Mouse (Mus musculus) ZHBTc4 (cell line): Measurements from ENCODE around the gene Tnfrsf9.
A peak's percentile ranks its signal among the peaks of the same experiment; 100 is the strongest.

ENCODE experiments used
- DNase-seq: peaks from one replicate; pipeline ENCODE4 v3.0.0-alpha.2; 2011; ENCODE audit warnings: low read depth, low spot score

Tnfrsf9 gene

DNA sequence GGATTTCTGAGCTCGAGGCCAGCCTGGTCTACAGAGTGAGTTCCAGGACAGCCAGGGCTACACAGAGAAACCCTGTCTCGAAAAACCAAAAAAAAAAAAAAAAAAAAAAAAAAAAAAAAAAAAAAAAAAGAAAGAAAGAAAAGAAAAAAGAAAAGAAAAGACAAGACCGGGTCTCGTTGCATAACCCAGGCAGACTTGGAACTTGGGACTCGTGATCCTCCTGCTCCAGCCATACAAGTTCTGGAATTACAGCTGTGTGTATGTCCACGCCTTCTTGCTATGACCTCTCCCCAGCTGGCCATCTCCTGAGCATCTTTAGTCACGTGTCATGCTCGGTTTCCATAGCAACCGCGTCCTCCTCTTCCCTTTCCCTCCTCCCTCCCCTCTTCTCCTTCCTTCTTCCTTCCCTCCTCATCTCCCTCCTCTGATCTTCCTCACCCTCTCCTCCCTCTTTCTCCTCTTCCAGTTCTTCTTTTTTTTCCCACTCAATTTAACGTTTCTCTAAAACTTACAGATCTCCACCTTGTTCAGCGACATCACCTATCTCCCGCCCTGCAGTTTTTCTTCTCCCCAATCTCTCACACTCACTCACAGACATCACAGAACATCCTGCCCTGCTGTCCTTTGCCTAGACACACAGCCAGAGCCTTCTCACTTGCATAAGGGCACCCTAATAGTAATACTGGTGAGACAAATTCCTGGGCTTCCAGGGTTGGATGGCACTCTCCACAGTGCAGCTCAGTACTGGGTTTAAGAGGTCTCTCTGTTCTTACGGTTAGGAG, 12.8 kb downstream of the Tnfrsf9 start:
- peak; percentile 36 for DNase-seq

DNA sequence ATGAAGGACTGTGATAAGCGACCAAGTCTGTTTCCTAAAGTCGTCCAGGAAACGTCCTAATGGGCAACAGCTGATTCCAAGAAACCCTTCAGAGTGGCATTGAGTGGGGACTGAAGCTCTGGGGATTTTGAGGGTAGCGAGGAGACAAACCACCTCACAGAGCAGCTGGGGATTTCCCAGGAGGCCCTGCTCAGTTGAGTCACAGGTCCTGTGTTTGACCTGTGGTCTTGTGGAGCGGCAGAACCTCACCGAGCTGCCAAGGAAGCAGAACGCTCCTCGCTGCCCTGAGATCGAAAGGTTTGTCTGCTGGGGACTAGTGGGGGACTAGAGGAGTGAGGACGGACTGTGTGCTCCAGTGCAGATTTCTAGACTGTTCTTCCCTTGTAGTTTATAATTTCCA, 13.4 kb downstream of the Tnfrsf9 start:
- no peak for DNase-seq

DNA sequence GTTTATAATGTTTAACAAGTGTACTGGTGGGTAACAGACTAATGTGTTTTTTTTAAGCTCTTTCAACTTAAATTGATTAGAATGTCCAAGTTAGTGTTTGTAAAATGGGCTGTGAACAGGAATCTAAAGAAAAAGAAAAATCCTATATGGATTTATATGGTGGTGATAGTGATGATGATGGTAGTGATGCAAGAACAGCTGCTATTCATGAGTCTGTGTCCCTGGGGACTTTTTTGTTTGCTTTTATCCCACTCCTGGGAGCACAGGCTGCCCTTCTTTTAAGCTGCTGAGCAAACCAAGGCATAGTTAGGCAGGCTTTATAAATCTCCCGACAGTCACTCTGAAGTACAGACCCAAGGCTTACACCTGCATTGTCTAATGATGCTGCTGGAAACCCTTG, 19.1 kb downstream of the Tnfrsf9 start:
- DNase-seq, result no peak

DNA sequence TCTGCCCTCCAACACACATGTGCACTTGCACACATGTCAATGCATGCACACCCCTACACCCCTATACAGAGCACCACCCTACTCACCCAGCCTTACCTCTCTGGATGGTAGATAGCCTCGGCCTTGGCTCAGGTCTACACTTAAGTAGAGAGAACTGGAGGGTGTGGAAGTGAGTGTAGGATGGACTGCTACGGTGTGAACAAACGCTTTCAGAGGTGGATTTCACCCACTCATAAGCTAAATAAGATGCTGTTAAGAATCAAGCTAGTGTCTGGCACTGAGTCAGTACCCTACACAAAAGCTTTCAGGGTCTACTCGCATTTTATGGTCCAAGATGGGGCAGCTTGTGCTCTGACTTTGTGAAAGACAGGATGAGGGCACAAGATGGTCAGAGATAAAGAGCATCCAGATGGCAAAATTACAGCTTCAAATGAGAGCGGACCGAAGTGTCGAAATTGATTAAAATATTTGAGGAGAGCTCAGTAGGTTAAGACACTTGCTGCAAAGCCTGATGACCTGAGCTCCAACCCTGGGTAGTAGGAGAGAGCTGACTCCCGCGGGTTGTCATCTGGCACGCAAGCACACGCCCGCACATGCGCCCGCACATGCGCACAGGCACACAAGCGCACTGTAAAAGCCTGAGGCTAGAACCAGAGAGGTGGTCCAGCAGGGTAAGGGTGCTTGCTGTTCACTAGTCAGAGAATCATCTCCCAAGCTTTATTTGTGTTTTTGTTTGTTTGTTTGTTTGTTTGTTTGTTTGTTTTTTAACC, 23.1 kb downstream of the Tnfrsf9 start:
- peak; percentile 78 for DNase-seq

DNA sequence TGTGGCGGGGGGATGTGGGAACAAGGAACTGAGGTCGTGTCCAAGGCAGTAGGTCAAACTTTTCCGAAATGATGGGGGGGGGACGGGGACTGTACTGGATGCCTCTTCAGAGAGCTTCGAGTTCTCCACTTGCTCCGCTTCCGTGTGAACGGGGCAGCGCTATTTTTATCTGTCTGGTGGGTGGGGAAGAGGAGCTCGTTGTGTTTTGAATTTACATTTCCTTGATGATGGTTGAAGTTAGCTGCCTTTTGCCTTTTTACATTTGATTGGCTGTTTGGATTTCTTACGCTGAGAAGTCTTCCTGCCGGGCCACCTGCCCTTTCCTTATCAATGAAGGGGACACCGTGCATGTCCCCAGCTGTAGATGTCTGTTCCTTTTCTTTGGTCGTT, 23.7 kb downstream of the Tnfrsf9 start:
- DNase-seq, result no peak

DNA sequence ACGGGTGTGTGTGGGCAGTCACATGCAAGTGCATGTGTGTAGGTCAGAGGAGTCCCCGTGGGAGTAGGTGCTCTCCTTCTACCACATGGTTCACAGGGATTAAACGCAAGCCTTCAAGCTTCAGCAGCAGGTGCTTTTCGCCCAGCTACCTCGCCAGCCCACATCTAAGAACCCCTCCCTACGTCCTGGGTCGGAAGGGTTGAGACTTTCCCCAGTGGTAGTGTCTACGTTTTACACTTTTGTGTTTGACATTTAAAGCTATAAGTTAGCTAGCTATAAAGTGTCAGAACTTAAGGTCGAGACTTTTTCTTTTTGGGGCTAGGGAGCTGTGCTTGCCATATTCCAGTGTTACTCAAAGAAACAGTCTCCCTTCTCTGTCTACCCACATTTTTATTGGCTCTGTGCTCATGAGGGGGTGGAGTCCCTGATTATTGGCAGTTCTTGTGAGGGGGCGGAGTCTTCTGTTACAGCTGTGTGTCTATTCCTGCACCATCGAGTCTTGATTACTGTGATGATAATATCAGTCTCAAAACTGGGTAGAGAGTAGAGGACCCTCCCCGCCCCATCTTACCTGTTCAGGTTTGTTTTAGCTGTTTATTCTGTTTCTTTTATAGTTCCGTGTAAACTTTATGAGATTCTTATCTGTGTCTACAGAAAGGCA, 25.8 kb downstream of the Tnfrsf9 start:
- peak; percentile 69 for DNase-seq

DNA sequence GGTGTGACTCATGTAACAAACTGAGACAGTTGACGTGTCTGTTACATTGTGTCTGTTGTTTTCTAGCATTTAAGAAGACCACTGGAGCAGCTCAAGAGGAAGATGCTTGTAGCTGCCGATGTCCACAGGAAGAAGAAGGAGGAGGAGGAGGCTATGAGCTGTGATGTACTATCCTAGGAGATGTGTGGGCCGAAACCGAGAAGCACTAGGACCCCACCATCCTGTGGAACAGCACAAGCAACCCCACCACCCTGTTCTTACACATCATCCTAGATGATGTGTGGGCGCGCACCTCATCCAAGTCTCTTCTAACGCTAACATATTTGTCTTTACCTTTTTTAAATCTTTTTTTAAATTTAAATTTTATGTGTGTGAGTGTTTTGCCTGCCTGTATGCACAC, 30.3 kb downstream of the Tnfrsf9 start:
- DNase-seq, result no peak

DNA sequence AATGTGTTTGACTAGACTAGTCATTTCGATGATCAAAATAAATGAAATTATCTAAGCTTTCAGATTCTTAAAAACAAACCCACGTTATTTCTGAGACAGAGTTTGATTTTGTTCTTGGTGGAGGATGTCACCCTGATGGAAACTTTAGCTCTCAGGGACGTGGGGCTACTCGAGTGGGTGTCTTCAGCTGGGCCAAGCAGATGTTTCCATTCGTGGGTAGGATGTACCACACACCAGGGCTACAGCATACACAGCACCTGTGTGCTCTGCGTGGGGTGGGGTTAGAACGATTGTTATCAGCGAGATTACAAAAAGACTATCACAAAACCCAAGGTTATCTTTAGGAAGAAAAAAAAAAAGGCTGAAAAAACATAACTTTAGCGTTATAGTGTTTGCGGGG, 36.6 kb downstream of the Tnfrsf9 start:
- no peak for DNase-seq

DNA sequence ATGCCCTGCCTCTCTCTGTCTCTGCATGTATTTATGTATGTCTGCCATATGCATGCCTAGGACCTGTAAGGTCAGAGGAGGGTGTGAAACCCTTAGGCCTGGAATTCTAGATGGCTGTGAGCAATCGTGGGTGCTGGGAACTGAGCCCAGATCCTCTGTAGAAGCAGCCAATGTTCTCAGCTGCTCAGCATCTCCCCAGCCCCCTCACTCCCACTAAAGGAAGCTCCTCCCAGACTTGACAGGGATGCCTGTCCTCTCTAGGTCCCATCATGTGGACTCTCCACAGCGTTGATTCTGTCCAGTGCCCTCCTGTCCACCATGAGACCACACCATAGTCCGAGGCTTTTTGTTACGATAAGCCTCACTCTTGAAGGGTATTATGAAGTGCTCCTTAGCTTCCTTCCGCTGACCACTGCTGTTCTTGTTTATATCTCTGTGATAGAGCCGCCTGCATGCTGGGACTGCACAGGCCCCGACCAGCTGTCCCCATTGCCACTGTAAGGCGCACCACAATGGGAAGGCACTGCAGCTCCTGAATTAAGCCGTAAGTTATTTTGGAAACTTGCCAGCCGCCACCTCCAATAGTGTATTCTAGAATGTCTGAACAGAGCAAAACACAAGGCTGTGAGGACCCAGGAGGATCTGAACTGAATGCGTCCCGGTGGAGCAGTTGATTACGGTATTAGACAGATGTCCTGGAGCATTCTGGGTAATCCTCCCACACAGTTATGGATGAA, 42.2 kb downstream of the Tnfrsf9 start:
- DNase-seq, result no peak

DNA sequence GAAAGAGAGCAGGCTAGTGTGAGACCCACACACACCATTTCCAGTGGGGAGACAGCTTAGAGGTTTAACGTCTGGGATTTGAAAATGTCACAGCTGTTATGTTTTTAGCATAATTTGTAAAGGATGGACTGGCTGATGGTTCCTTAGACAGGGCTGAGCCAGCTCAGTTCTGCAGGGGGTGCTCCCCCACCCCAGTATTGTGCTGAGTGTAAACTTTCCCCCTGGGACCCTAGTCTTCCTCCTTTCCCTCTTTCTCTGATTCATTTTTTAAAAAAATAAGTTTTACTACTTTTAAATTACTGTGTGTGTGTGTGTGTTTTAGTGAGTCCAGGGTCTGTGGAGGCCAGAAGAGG, 42.7 kb downstream of the Tnfrsf9 start:
- no peak for DNase-seq

DNA sequence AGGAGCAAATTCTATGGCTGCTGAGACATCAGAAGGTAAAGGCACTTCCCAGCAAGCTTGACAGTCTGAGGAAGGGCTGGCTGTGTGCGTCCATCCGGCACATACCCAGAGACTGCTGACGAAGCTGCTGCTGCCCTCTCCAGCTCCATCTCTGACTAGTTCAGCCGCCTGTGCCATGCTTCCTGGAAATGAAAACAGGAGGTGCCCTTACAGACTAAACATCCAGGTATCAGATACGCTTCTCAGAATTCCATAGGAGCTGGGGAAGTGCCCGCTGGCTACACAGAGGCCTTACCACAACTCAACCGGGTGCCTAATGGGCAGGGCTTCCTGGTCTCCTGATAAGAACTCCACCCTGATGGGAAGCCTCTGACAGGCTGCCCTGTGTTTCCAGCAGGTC, 44.2 kb downstream of the Tnfrsf9 start:
- no peak for DNase-seq

DNA sequence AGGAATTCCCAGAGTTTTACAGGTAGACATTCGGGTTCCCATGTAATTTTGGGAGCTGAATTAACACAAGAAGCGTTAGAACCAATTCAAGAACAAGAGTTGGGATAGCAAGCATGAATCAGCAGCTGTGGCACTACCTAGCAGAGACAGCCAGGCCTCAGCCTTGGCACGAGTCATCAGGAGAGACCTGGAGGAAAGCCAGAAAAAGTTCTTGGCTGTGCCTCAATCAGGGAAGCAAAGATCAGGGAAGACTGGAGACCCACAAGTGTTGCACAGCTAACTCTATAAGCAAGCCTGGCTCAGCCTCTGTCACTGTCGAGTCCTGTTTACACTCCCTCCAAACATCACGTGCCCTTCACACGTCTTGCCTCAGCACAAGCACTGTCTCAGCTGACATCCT, 47.9 kb downstream of the Tnfrsf9 start:
- DNase-seq, result no peak

DNA sequence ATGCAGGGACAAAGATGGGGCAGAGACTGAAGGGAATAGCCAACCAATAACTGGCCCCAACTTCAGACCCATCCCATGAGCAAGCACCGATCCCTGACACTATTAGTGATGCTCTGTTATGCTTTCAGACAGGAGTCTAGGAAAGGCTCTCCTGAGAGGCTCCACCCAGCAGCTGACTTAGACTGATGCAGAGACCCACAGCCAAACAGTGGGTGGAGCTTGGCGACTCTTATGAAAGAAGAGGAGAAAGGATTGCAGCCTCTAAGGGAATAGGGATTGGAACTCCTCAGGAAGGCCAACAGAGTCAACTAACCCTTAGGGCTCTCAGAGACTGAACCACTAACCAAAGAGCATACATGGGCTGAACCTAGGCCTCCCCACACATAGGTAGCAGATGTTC, 49.3 kb downstream of the Tnfrsf9 start:
- peak; percentile 32 for DNase-seq

DNA sequence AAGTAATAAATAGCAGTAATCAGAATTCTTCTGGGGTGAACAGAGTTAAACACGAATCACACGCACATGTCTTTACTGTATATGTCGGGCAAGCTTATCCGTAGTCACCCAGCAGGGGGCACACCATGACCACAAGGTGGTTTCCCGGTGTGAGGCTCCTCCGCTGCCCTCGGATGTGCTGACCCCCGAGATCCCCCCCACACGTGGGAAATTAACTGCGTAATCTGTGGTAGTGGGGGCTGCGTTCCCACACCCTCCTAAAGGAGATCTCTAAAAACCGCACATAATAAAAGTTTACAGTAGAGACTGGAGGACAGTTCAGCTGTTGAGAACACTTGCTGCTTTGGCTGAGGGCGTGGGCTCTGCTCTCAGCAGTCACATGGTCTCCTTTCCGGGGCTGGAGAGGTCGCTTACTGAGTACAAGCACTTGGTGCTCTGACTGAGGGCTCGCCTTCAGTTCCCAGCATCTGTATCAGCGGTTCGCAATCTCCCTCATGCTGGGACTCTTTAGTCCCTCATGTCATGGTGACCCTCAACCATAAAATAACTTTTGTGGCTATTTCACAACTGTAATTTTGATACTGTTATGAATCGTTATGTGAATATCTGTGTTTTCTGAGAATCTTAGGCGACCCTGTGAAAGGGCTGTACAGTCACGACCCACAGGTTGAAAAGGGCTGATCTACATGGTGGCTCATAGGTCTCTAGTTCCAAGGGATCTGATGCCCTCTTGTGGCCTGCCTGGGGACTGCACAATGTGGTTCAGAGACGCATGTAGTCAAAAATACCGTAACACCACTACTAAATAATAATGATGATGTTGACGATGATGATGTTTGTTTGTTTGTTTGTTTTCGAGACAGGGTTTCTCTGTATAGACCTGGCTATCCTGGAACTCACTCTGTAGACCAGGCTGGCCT, 50.5 kb downstream of the Tnfrsf9 start:
- DNase-seq, result peak; percentile 92

DNA sequence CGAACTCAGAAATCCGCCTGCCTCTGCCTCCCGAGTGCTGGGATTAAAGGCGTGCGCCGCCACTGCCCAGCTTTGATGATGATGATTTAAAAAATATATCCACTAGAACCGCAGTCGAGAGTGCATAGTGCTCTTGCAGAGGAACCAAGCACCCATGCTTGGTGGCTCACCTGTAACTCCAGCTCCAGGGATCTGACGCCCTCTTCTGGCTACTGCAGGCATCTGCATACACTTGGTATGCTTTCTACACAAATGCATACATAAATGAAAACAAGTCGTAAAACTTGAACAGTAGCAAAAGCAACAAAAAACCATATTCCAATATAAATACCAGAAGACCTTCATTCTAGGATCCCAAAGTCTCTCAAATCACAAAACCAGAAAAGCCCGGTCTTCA, 51.2 kb downstream of the Tnfrsf9 start:
- DNase-seq, result peak; percentile 58

DNA sequence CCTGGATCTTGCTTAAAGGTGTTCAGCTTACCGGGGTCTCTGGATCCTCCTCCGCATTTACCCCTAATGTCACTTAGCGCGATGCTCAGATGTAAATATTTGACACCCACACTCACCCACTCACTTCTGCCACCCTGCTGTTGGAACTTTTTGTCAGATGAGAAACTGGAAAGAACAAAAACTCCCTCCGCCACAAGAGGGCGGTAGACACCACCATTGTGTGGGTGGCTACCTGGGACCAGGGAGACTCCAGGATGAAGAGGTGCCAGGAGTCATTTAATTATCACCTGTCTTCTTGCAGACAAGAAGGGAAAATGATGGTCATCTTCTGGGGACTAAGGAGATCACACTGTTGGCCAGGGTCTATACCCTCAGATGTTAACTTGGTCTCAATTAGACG, 52.2 kb downstream of the Tnfrsf9 start:
- peak; percentile 82 for DNase-seq

DNA sequence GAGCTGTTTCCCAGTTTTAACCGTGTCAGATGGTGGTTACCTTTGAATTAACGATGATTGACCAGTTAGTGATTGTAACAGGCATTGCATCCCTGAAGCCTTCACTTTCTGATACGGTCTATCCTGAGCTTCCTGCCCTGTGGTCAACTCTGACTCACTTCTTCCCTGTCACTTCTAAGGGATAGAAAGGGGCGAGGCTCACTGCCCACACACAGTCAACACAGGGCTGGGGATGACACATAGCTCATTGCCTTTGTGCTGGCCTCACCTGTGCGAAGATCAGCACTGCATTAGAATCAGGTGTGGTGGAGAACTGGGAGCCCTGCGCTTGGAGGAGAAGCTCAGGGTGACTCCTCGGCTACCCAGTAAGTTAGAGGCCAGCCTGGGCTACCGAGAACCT, 54.6 kb downstream of the Tnfrsf9 start:
- DNase-seq, result no peak

DNA sequence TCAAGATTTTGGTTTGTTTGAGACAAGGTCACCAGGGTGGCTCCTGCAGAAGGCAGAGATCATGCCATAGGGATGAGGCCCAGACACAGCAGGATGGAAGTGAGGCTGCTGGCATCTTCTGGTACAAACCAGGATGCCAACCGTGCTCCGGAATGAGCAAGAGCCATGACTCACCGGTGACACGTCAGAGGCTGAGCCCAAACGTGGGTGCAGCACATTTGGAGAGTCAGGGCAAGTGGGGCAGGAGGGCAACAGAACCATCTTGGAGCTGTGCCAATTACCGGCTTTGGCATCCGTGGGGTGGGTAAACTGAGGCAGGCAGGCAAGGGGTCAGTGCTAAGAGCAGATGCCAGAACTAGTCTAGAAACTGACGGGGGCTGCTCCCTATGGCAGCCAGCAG, 58.9 kb downstream of the Tnfrsf9 start:
- no peak for DNase-seq

DNA sequence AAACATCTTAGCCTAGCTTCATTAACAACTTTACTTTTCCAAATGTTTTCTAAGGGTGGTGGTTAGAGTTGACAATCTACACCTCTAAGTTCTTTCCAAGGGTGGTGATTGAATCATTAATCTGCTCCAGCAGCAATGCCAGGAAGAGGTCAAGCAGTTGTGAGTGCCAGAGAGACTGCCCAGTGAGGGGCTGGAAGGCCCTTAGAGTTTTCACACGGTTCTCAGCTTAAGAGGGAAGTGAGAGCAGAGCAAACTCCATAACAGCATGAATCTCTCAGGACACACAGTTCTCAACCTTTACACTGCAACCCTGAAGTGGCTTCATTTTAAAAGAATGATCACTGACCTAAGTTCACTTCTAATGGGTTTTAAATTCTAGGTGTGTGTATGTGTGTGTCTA, 60.8 kb downstream of the Tnfrsf9 start:
- no peak for DNase-seq

DNA sequence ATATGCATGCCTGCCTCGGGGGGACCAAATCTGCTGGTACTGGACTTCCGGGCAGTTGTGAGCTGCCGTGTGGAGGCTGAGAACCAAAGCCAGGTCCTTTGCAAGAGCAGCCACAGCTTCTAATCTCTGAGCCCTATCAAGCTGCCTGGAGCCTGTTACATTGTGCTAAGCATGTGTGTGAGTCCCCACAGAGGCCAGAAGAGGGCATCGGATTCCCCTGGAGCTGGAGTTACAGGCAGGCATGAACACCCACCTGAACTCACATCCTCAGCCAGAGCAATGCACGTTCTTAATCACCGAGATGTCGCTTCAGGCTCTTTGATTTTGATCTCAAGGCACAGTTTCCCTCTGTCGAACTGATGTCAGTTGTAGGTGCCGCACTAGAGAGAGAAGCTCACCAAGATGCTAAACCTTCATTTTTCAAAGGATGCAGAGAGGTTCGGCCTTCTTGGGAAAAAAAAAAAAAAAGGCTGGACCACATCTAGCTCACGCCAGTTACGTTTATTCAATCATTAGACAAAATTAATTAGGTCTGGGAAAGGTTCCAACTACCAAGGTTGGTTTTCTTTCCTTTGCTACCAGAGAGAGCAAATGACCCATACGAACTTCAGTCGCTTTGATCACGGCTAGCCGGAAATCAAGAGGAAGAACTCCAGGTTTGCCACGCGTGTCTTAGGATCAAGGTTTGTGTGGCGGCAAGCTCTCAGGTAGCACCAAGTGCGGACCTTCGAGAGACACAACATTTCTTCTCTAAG, 64.0 kb downstream of the Tnfrsf9 start:
- DNase-seq, result peak; percentile 66
